Mouse (Mus musculus) limb, embryonic 13.5 days (tissue): ENCODE data around the gene Xcl1. TPM values are rescaled to one million over a fixed set of nuclear protein-coding genes. Genes with fewer than 3 reads are reported as not detected.

Experiments
- ATAC-seq: fragments of 200-750 bp; cut with Nextera tagmentation; 2 replicates; pipeline ENCODE4 v1.8.0; 2017; ENCODE audit warnings: low read depth, moderate number of reproducible peaks, moderate TSS enrichment; ENCODE audit not compliant: low FRiP score
- H3K27ac ChIP-seq: fragments of 300-500 bp; sonication (generic); 2 replicates; pipeline ENCODE4 v1.5.1; 2015; ENCODE audit warnings: inconsistent platforms, mild to moderate bottlenecking, moderate library complexity
- H3K27me3 ChIP-seq: fragments of 300-500 bp; sonication (generic); 2 replicates; pipeline ENCODE4 v1.6.1; 2015; ENCODE audit warnings: mild to moderate bottlenecking, inconsistent platforms
- H3K36me3 ChIP-seq: fragments of 300-500 bp; sonication (generic); 2 replicates; pipeline ENCODE4 v1.6.1; 2015; ENCODE audit warnings: inconsistent platforms, mild to moderate bottlenecking, moderate library complexity
- H3K4me1 ChIP-seq: fragments of 300-500 bp; sonication (generic); 2 replicates; pipeline ENCODE4 v1.6.1; 2015; ENCODE audit warnings: inconsistent platforms
- H3K4me2 ChIP-seq: fragments of 300-500 bp; sonication (generic); replicated peaks from 2 replicates; pipeline ENCODE4 v1.6.1; 2015; ENCODE audit warnings: inconsistent platforms, mild to moderate bottlenecking, moderate library complexity
- H3K4me3 ChIP-seq: fragments of 300-500 bp; sonication (generic); 2 replicates; pipeline ENCODE4 v1.5.1; 2015; ENCODE audit warnings: moderate library complexity, mild to moderate bottlenecking, inconsistent platforms
- H3K9ac ChIP-seq: fragments of 300-500 bp; sonication (generic); 2 replicates; pipeline ENCODE4 v1.6.1; 2015; ENCODE audit warnings: mild to moderate bottlenecking, inconsistent platforms
- H3K9me3 ChIP-seq: fragments of 300-500 bp; sonication (generic); 2 replicates; pipeline ENCODE4 v1.6.1; 2016; ENCODE audit warnings: inconsistent platforms
- WGBS: fragments of 180-500 bp; shearing (Covaris S2); methylation state at CpG from one replicate; pipeline ENCODE4 v1.1.7; 2015; 5-methylcytosine and 5-hydroxymethylcytosine counted together
- polyA plus RNA-seq: library from polyadenylated mRNA; unstranded; fragments of >200 nt; fragmentation: Nextera tagmentation; extraction: Ambion mirVana; gene quantifications from 2 replicates; pipeline ENCODE4 v1.2.1, GENCODE M21; 2015

Xcl1 gene
- polyA plus RNA-seq, 1 experiment from 2014 or later = not detected

GRCm38 (mm10) chr1:164956725-164957399 lies 21.5 kb upstream of the Xcl1 start:
- no peak overlapping the region for H3K4me3 ChIP-seq
- no peaks in the 10 kb centered on the region for H3K27me3 ChIP-seq
- no peak overlapping the region for H3K27ac ChIP-seq
- no peak overlapping the region for H3K9ac ChIP-seq
- ATAC-seq = no peak
- no peak overlapping the region for H3K4me2 ChIP-seq
- H3K4me1 ChIP-seq = no peaks in the 10 kb centered on the region
- WGBS = 85% methylated on average over 3 of the region's 3 CpGs
- no peaks in the 10 kb centered on the region for H3K9me3 ChIP-seq
- H3K36me3 ChIP-seq = no peaks in the 10 kb centered on the region

DNA sequence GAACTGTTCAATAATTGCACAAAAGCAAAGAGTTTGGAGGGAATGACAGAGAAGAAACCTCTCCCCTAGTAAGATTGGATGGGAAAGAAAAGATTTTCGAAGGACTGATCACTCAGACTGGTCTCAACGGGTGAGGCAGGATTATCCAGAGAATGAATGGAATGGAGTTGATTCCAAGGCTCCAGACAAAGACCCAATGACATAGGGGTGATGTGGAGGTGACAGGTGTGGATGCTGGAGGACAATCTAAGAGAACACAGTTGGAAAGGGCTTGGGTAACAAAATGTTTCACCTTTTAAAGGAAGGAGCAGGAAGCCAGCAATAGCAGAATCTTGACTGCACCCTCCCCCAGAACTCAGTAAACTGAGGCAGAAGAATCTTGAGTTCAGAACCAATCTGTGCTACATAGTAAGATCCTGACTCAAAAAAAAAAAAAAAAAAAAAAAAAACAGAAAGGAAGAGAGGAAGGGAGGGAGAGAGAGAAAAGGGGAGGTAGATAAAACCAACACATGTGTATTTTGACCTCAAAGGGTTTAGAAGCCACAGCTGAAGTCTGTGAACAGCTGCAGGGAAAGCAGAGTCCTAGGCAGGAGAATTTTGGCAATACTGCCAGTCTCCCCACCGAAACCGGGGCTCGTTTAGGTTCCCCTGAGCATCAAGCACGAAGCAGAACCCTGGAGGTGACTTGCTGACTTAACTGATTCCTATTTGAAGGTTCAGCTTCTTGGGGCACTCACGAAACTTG lies 20.3 kb upstream of the Xcl1 start:
- H3K9me3 ChIP-seq = no peaks in the 10 kb centered on the region
- 67% methylated on average over 7 of the region's 7 CpGs for WGBS
- no peaks in the 10 kb centered on the region for H3K4me1 ChIP-seq
- H3K27ac ChIP-seq = no peak overlapping the region
- H3K36me3 ChIP-seq = no peaks in the 10 kb centered on the region
- no peak overlapping the region for H3K4me2 ChIP-seq
- H3K9ac ChIP-seq = no peak overlapping the region
- no peak overlapping the region for H3K4me3 ChIP-seq
- ATAC-seq = no peak
- no peaks in the 10 kb centered on the region for H3K27me3 ChIP-seq

DNA sequence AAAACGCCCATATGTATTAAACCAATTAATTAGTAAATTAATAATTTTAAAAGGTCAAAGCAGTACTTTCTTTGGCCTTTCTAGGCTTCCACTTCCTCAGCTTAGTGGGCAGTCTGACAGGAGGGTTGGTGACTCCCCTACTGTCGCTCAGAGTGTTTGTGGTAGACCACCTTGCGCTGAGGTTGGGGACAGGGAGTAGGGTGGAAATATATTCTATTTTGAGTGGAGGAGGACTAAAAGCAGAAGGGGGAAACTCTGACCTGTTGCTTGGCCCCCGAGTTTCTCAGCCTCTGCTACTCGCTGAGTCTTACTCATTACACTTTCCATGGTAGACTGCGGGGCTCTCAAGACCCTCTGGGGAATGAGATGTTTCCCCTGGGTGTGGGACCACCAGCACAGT lies 18.2 kb upstream of the Xcl1 start:
- no peaks in the 10 kb centered on the region for H3K4me1 ChIP-seq
- H3K4me2 ChIP-seq = no peak overlapping the region
- H3K27ac ChIP-seq = no peak overlapping the region
- no peak for ATAC-seq
- H3K36me3 ChIP-seq = no peaks in the 10 kb centered on the region
- H3K27me3 ChIP-seq = no peaks in the 10 kb centered on the region
- H3K4me3 ChIP-seq = no peak overlapping the region
- no peak overlapping the region for H3K9ac ChIP-seq
- 88% methylated on average over 6 of the region's 6 CpGs for WGBS
- no peaks in the 10 kb centered on the region for H3K9me3 ChIP-seq

- Histone ChIP-seq H3K9ac (no peak overlapping the region), H3K4me2 (no peak overlapping the region), H3K9me3 (no peaks in the 10 kb centered on the region), H3K36me3 (no peaks in the 10 kb centered on the region), H3K27ac (no peak overlapping the region), H3K4me1 (no peaks in the 10 kb centered on the region), H3K4me3 (no peak overlapping the region), H3K27me3 (no peaks in the 10 kb centered on the region)
- WGBS = 73% methylated on average over 2 of the region's 2 CpGs
- ATAC-seq = no peak
These were observed 733 bp upstream of the Xcl1 start for GRCm38 (mm10) chr1:164936060-164936459.

GRCm38 (mm10) chr1:164933441-164934188 lies 1.7 kb downstream of the Xcl1 start:
- Histone ChIP-seq H3K9ac (no peak overlapping the region), H3K4me2 (no peak overlapping the region), H3K9me3 (no peaks in the 10 kb centered on the region), H3K4me3 (no peak overlapping the region), H3K27me3 (no peaks in the 10 kb centered on the region), H3K4me1 (no peaks in the 10 kb centered on the region), H3K27ac (no peak overlapping the region), H3K36me3 (no peaks in the 10 kb centered on the region)
- 86% methylated on average over 10 of the region's 10 CpGs for WGBS
- no peak for ATAC-seq

GRCm38 (mm10) chr1:164931135-164931534 lies 4.2 kb downstream of the Xcl1 start:
- no peak overlapping the region for H3K4me3 ChIP-seq
- H3K4me2 ChIP-seq = no peak overlapping the region
- ATAC-seq = no peak
- H3K9ac ChIP-seq = no peak overlapping the region
- H3K36me3 ChIP-seq = no peaks in the 10 kb centered on the region
- H3K27me3 ChIP-seq = no peaks in the 10 kb centered on the region
- no peak overlapping the region for H3K27ac ChIP-seq
- no peaks in the 10 kb centered on the region for H3K4me1 ChIP-seq
- 91% methylated on average over 7 of the region's 7 CpGs for WGBS
- no peaks in the 10 kb centered on the region for H3K9me3 ChIP-seq

- WGBS = 40% methylated on average over 3 of the region's 3 CpGs
- Histone ChIP-seq H3K9me3 (no peaks in the 10 kb centered on the region), H3K4me1 (no peaks in the 10 kb centered on the region), H3K4me3 (no peak overlapping the region), H3K27ac (no peak overlapping the region), H3K9ac (no peak overlapping the region), H3K36me3 (no peaks in the 10 kb centered on the region), H3K27me3 (no peaks in the 10 kb centered on the region), H3K4me2 (no peak overlapping the region)
- no peak for ATAC-seq
These were observed 5.3 kb downstream of the Xcl1 start for GRCm38 (mm10) chr1:164930006-164930405.

DNA sequence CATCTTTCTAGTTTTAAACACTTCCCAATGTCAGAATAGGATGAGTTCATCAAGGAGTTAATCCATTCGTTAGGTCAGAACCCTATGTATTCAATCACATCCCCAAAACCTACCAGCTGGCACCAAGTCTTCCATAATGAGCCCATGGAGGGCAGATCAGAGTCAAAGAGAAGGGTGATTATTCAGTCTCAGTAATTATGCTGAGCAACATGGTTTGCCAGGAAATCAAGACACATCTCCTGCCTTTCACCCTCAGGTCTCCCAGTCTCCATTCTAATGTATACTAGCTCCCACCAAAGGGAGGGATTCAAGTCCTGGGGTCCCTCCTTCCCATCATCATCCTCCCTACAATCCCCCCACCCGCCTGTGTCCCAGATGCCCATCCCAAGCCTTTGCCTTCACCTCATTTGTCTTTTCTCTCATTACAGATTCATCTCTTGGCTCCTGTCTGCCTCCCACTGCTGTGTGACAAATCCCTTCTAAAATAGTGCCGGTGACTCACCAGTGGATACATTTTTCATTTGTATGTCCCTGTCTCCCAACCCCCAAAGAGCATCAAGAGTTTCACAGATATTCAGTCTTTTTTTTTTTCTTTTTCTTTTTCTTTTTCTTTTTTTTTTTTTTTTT lies 8.7 kb downstream of the Xcl1 start:
- H3K36me3 ChIP-seq = no peaks in the 10 kb centered on the region
- no peaks in the 10 kb centered on the region for H3K27me3 ChIP-seq
- H3K9ac ChIP-seq = no peak overlapping the region
- no peak for ATAC-seq
- no peak overlapping the region for H3K27ac ChIP-seq
- H3K9me3 ChIP-seq = no peaks in the 10 kb centered on the region
- 84% methylated on average over 3 of the region's 3 CpGs for WGBS
- no peaks in the 10 kb centered on the region for H3K4me1 ChIP-seq
- no peak overlapping the region for H3K4me3 ChIP-seq
- no peak overlapping the region for H3K4me2 ChIP-seq

- H3K4me3 ChIP-seq = no peak overlapping the region
- no peaks in the 10 kb centered on the region for H3K27me3 ChIP-seq
- H3K4me2 ChIP-seq = no peak overlapping the region
- WGBS = 52% methylated on average over 4 of the region's 4 CpGs
- H3K9ac ChIP-seq = no peak overlapping the region
- no peaks in the 10 kb centered on the region for H3K4me1 ChIP-seq
- H3K27ac ChIP-seq = no peak overlapping the region
- ATAC-seq = no peak
- no peaks in the 10 kb centered on the region for H3K9me3 ChIP-seq
- H3K36me3 ChIP-seq = no peaks in the 10 kb centered on the region
These were observed 30.3 kb downstream of the Xcl1 start for GRCm38 (mm10) chr1:164905047-164905446.

- WGBS = 80% methylated on average over 6 of the region's 6 CpGs
These were observed 34.6 kb downstream of the Xcl1 start for GRCm38 (mm10) chr1:164900696-164901095.

DNA sequence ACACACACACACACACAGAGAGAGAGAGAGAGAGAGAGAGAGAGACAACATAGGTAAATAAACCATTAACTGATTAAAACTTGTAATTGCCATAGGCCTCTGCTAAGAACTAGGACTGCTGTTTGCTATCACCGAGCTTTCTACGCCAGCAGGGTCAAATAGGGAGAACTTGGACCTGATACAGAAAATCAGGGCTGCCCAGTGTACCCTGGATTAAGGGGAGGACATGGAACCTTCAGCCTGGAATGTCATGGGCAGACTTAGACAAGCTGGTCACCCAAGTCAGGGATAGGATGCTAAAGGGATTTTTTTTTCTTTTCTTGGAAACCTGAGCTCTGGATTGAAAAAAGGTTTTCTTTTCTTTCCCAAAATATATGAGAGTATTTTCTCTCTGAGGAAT lies 35.1 kb downstream of the Xcl1 start:
- H3K9ac ChIP-seq = no peak overlapping the region
- H3K36me3 ChIP-seq = no peaks in the 10 kb centered on the region
- ATAC-seq = no peak
- 75% methylated on average over 2 of the region's 2 CpGs for WGBS
- no peak overlapping the region for H3K4me3 ChIP-seq
- H3K4me2 ChIP-seq = no peak overlapping the region
- H3K27ac ChIP-seq = no peak overlapping the region
- peaks cover 12% of the 10 kb centered on the region for H3K4me1 ChIP-seq
- H3K27me3 ChIP-seq = peaks cover 5% of the 10 kb centered on the region; the same call in 1 of the 2 replicates
- H3K9me3 ChIP-seq = no peaks in the 10 kb centered on the region

More at GRCm38 (mm10) chr1:164900696-164901095, 34.6 kb downstream of the Xcl1 start:
- no peak for ATAC-seq
- Histone ChIP-seq H3K4me2 (no peak overlapping the region), H3K9me3 (no peaks in the 10 kb centered on the region), H3K4me1 (peaks cover 12% of the 10 kb centered on the region), H3K9ac (no peak overlapping the region), H3K36me3 (no peaks in the 10 kb centered on the region), H3K27me3 (peaks cover 5% of the 10 kb centered on the region; the same call in 1 of the 2 replicates), H3K27ac (no peak overlapping the region), H3K4me3 (no peak overlapping the region)

GRCm38 (mm10) chr1:164899506-164899905 lies 35.8 kb downstream of the Xcl1 start:
- H3K27ac ChIP-seq = no peak overlapping the region
- WGBS = 25% methylated on average over 7 of the region's 7 CpGs
- H3K4me1 ChIP-seq = peaks cover 12% of the 10 kb centered on the region
- peaks cover 5% of the 10 kb centered on the region; the same call in 1 of the 2 replicates for H3K27me3 ChIP-seq
- H3K9me3 ChIP-seq = no peaks in the 10 kb centered on the region
- H3K4me3 ChIP-seq = peak overlapping the region; percentile 50
- H3K4me2 ChIP-seq = peak overlapping the region; percentile 76
- peak; percentile 28; the same call in 1 of the 2 replicates for ATAC-seq
- no peaks in the 10 kb centered on the region for H3K36me3 ChIP-seq
- H3K9ac ChIP-seq = no peak overlapping the region
